Mouse (Mus musculus): ENCODE data around the gene Micu2. TPM values are rescaled to one million over a fixed set of nuclear protein-coding genes. Genes with fewer than 3 reads are reported as not detected.

The Micu2 gene
- polyA plus RNA-seq, 1 experiment from 2014 or later, result 74.1 TPM

DNA sequence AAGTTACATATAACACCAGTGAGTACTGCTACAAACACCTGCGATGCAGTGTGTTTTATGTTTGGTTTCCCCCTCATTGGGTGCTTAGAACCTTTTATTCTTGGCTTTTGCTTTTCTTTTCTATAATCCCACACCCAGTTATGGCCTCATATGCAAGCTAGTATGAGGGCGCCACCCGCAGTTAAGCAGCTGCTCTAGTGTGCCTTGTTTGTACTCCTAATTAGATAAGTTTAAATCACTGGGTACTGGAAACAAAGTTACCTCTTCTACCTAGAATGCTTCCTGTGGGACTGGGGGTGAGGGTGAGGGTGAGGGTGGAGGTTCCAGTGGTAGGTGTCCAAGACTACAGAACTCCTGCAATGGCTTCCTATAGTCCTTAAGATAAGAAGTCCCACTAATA is 2.9 kb downstream of the Micu2 start:
- no peak overlapping the region for H3K4me2 ChIP-seq (ENCODE audit: low read depth, low read length)
- H3K4me3 ChIP-seq (ENCODE audit: low read length), result no peak overlapping the region
- H3K27me3 ChIP-seq (ENCODE audit: control insufficient read depth, insufficient read depth, low read depth, low read length), result no peaks in the 10 kb centered on the region
- peaks cover 2% of the 10 kb centered on the region; the same call in 1 of the 2 replicates for H3K9me3 ChIP-seq (ENCODE audit: control insufficient read depth, low read length)
- H3K36me3 ChIP-seq (ENCODE audit: control insufficient read depth, insufficient read depth, low read length), result peaks cover 5% of the 10 kb centered on the region; the same call in 1 of the 2 replicates
- 93% methylated on average over 3 of the region's 3 CpGs for WGBS
- no peak overlapping the region for H3K9ac ChIP-seq (ENCODE audit: low read length)
- no peak overlapping the region for H3K27ac ChIP-seq (ENCODE audit: low read length)
- ATAC-seq (ENCODE audit: low read depth), result no peak
- peaks cover 3% of the 10 kb centered on the region; the same call in 1 of the 2 replicates for H3K4me1 ChIP-seq (replicated peaks; ENCODE audit: control insufficient read depth, insufficient read depth, low read length)

DNA sequence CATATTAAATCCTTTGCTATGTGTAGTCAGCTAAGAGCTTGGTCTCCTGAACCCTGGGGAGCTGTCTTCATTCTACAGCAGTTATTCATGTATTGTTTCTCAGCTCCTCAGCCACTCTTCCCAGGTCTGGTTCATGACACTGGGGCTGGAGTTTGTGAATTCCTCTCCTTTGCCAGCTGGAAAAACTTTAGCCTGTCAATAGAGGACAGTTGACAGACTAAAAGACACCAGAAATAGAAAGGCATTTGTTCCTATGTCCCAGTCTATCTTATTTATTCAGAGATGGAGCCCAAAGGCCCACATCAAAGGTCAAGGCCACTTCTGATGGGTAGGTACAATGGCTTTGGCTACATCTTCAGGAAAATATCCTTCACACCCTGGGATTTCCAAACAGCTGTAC is 7.3 kb downstream of the Micu2 start:
- Histone ChIP-seq H3K9ac (ENCODE audit: low read length) (no peak overlapping the region), H3K4me2 (ENCODE audit: low read depth, low read length) (no peak overlapping the region), H3K4me3 (ENCODE audit: low read length) (no peak overlapping the region), H3K27me3 (ENCODE audit: control insufficient read depth, insufficient read depth, low read depth, low read length) (no peaks in the 10 kb centered on the region), H3K36me3 (ENCODE audit: control insufficient read depth, insufficient read depth, low read length) (peaks cover 13% of the 10 kb centered on the region), H3K9me3 (ENCODE audit: control insufficient read depth, low read length) (peaks cover 9% of the 10 kb centered on the region; the same call in 1 of the 2 replicates), H3K4me1 (replicated peaks; ENCODE audit: control insufficient read depth, insufficient read depth, low read length) (no peaks in the 10 kb centered on the region), H3K27ac (ENCODE audit: low read length) (no peak overlapping the region)
- no peak for ATAC-seq (ENCODE audit: low read depth)

DNA sequence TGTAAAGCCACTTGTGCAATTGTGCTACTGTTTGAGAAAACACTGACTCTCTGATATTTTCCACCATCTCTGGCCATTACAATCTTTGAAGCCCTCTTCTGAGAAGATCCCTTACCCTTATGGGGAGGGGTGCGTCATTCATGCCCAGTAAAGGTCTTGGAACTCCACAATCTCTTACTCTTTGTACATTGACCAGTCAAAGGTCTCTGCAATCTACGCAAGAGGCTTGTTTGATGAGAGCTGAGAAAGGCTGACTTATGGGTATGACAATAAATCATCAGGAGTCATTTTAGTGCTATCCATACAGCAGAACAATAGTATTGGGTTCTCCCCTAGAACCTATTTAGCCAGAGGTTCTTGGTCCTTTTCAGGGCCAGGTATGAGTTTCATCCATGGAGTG is 9.9 kb downstream of the Micu2 start:
- WGBS, result 90% methylated on average over 2 of the region's 2 CpGs
- no peak for ATAC-seq (ENCODE audit: low read depth)

DNA sequence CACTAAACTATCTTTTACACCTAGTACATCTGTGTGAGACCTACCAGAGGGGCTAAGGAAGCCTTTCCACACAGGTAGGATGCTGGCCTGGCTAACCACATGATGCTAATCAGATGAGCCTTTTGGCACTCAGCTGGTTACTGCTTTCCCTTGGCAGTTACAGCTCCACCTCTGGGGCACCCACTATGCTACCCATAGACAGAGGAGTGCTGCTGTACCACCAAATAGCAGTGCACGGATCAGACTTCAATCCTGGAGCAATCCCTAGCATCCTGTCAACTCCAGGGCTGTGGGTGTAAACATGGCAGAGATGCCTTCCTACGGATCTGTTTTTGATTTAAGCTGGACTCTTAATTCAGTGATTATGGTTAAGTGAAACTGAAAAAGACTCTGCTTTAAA is 13.3 kb downstream of the Micu2 start:
- H3K4me1 ChIP-seq (replicated peaks; ENCODE audit: control insufficient read depth, insufficient read depth, low read length), result peaks cover 4% of the 10 kb centered on the region; the same call in 1 of the 2 replicates
- H3K4me2 ChIP-seq (ENCODE audit: low read depth, low read length), result no peak overlapping the region
- H3K4me3 ChIP-seq (ENCODE audit: low read length), result no peak overlapping the region
- H3K9me3 ChIP-seq (ENCODE audit: control insufficient read depth, low read length), result peaks cover 7% of the 10 kb centered on the region; the same call in 1 of the 2 replicates
- H3K27me3 ChIP-seq (ENCODE audit: control insufficient read depth, insufficient read depth, low read depth, low read length), result no peaks in the 10 kb centered on the region
- H3K9ac ChIP-seq (ENCODE audit: low read length), result no peak overlapping the region
- no peak for ATAC-seq (ENCODE audit: low read depth)
- 68% methylated on average over 2 of the region's 2 CpGs for WGBS
- no peak overlapping the region for H3K27ac ChIP-seq (ENCODE audit: low read length)
- H3K36me3 ChIP-seq (ENCODE audit: control insufficient read depth, insufficient read depth, low read length), result peaks cover 7% of the 10 kb centered on the region

More for the DNA sequence above, 9.9 kb downstream of the Micu2 start:
- Histone ChIP-seq H3K4me3 (ENCODE audit: low read length) (no peak overlapping the region), H3K27ac (ENCODE audit: low read length) (no peak overlapping the region), H3K27me3 (ENCODE audit: control insufficient read depth, insufficient read depth, low read depth, low read length) (no peaks in the 10 kb centered on the region), H3K9me3 (ENCODE audit: control insufficient read depth, low read length) (peaks cover 9% of the 10 kb centered on the region; the same call in 1 of the 2 replicates), H3K4me1 (replicated peaks; ENCODE audit: control insufficient read depth, insufficient read depth, low read length) (no peaks in the 10 kb centered on the region), H3K4me2 (ENCODE audit: low read depth, low read length) (no peak overlapping the region), H3K9ac (ENCODE audit: low read length) (no peak overlapping the region), H3K36me3 (ENCODE audit: control insufficient read depth, insufficient read depth, low read length) (peaks cover 13% of the 10 kb centered on the region)

DNA sequence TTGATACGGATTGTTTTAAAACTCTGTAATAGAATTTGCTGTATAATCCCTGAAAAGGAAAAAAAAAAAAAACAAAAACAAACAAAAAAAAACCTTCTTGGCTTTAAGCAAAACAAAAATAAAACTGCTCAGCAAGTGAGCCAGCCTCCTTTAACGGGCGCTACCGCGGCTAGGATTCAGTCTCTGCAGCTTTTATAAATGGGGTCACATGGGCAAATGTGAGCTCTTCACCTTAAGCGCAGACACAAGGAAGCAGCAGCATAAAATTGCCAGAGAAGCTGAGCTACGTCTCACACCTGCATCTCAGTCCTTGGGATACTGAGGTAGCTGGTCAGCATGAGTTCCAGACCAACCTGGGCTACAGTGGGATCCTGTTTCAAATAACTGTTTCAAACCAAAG is 16.6 kb downstream of the Micu2 start:
- Histone ChIP-seq H3K9me3 (ENCODE audit: control insufficient read depth, low read length) (no peaks in the 10 kb centered on the region), H3K36me3 (ENCODE audit: control insufficient read depth, insufficient read depth, low read length) (0 out of 2 replicates have a peak, but pooled peaks cover under 1% of the 10 kb centered on the region), H3K4me3 (ENCODE audit: low read length) (no peak overlapping the region), H3K4me2 (ENCODE audit: low read depth, low read length) (no peak overlapping the region), H3K9ac (ENCODE audit: low read length) (no peak overlapping the region), H3K4me1 (replicated peaks; ENCODE audit: control insufficient read depth, insufficient read depth, low read length) (peaks cover 4% of the 10 kb centered on the region; the same call in 1 of the 2 replicates), H3K27me3 (ENCODE audit: control insufficient read depth, insufficient read depth, low read depth, low read length) (no peaks in the 10 kb centered on the region), H3K27ac (ENCODE audit: low read length) (no peak overlapping the region)
- WGBS, result 49% methylated on average over 7 of the region's 7 CpGs
- no peak for ATAC-seq (ENCODE audit: low read depth)

DNA sequence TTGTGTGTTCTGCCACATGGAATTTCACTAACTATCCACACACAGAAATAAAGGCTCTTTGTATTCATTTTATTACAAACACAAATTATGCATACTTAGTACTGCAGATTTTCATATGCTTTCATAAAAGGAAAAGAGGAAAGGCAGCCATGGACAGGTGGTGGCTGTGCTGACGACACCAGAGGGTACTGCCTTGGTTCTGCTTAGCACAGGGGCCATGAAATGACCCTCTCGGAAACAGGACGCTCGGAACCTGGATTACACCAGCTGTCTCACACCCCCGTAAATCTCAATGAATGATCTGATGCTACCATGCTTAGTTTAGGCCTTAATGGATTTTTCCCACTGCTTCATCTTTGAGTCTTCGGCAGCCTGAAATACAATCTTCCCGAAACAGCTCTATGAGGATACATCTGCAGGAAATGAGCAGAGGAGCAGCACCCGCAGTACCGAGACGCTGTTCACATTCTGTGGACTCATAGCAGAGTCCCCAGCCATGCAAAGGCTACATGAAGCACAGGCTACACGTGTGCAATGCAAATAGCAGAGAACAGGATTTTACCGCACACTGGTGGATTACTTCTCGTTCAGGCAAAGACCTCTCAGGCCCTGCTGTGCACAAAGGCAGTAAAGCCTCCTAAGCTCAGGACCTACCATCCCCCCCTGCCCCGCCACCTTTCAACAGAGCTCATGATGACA is 17.2 kb downstream of the Micu2 start:
- no peak overlapping the region for H3K27ac ChIP-seq (ENCODE audit: low read length)
- no peaks in the 10 kb centered on the region for H3K36me3 ChIP-seq (ENCODE audit: control insufficient read depth, insufficient read depth, low read length)
- H3K27me3 ChIP-seq (ENCODE audit: control insufficient read depth, insufficient read depth, low read depth, low read length), result no peaks in the 10 kb centered on the region
- ATAC-seq (ENCODE audit: low read depth), result no peak
- peaks cover 4% of the 10 kb centered on the region; the same call in 1 of the 2 replicates for H3K4me1 ChIP-seq (replicated peaks; ENCODE audit: control insufficient read depth, insufficient read depth, low read length)
- H3K9ac ChIP-seq (ENCODE audit: low read length), result no peak overlapping the region
- H3K4me2 ChIP-seq (ENCODE audit: low read depth, low read length), result no peak overlapping the region
- 43% methylated on average over 14 of the region's 14 CpGs for WGBS
- no peaks in the 10 kb centered on the region for H3K9me3 ChIP-seq (ENCODE audit: control insufficient read depth, low read length)
- H3K4me3 ChIP-seq (ENCODE audit: low read length), result no peak overlapping the region

DNA sequence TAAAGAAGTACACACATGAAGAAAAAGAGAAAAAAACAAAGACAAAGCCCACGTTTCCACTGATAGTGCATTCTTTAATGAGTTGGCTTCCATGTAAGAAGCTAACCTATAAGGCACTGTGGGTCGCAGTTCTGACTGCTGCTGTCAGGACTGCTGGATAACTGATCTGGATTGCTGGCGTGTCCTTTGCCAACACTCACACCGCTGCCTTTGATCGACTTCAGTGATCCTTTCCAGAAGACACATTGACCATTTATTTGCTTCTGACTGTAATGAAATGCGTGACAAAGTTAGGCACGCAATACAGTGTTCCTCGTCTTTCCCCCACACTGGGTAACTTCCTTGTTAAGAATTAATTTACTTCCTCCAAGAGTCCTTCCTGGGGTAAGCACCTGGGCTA is 18.3 kb downstream of the Micu2 start:
- Histone ChIP-seq H3K4me3 (ENCODE audit: low read length) (no peak overlapping the region), H3K9me3 (ENCODE audit: control insufficient read depth, low read length) (no peaks in the 10 kb centered on the region), H3K27me3 (ENCODE audit: control insufficient read depth, insufficient read depth, low read depth, low read length) (no peaks in the 10 kb centered on the region), H3K4me2 (ENCODE audit: low read depth, low read length) (no peak overlapping the region), H3K36me3 (ENCODE audit: control insufficient read depth, insufficient read depth, low read length) (no peaks in the 10 kb centered on the region), H3K4me1 (replicated peaks; ENCODE audit: control insufficient read depth, insufficient read depth, low read length) (peaks cover 4% of the 10 kb centered on the region; the same call in 1 of the 2 replicates), H3K27ac (ENCODE audit: low read length) (no peak overlapping the region), H3K9ac (ENCODE audit: low read length) (no peak overlapping the region)
- ATAC-seq (ENCODE audit: low read depth), result no peak
- WGBS, result 72% methylated on average over 8 of the region's 8 CpGs

DNA sequence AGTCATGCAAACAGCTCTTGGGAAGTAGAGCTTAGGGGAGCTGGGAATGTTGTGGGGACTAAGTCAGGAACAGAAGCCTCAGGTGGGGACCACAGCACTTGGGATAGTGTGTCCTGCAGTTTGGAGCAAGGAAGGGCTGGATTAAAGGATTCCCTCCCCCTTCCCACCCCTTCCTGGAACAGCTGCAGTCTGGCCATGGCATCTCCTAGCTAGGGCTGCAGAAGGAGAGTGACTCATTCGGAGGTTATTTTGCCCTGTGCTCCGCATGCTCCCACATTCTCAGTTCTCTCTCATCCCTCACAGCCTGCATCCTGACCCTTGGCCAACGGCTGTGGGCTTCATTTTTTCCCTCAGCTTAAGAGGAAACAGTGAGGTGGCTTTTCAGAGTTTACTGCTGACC is 18.9 kb downstream of the Micu2 start:
- Histone ChIP-seq H3K4me3 (ENCODE audit: low read length) (no peak overlapping the region), H3K4me1 (replicated peaks; ENCODE audit: control insufficient read depth, insufficient read depth, low read length) (peaks cover 4% of the 10 kb centered on the region; the same call in 1 of the 2 replicates), H3K27ac (ENCODE audit: low read length) (no peak overlapping the region), H3K4me2 (ENCODE audit: low read depth, low read length) (no peak overlapping the region), H3K27me3 (ENCODE audit: control insufficient read depth, insufficient read depth, low read depth, low read length) (no peaks in the 10 kb centered on the region), H3K9ac (ENCODE audit: low read length) (no peak overlapping the region), H3K9me3 (ENCODE audit: control insufficient read depth, low read length) (no peaks in the 10 kb centered on the region), H3K36me3 (ENCODE audit: control insufficient read depth, insufficient read depth, low read length) (no peaks in the 10 kb centered on the region)
- no peak for ATAC-seq (ENCODE audit: low read depth)
- WGBS, result 29% methylated on average over 3 of the region's 3 CpGs

DNA sequence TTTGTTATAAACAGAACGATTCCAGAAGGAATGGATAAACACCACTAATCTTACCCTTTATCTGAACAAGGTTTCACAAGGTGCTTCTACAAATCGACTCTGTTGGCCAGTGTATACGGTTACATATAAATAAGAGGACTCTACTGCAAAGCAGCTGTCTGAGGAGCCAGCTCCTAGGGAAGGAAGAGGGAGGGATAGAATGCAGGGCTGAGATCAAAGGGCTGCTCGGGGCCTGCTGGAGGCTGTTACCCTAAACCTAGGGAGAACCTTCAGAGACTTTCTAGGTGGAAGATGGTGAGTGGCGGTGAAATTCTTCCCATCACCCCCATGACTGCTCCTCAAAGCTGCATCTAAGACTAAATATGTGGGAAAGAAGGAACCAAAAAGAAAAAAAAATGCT is 20.9 kb downstream of the Micu2 start:
- Histone ChIP-seq H3K9me3 (ENCODE audit: control insufficient read depth, low read length) (no peaks in the 10 kb centered on the region), H3K9ac (ENCODE audit: low read length) (no peak overlapping the region), H3K27ac (ENCODE audit: low read length) (no peak overlapping the region), H3K27me3 (ENCODE audit: control insufficient read depth, insufficient read depth, low read depth, low read length) (no peaks in the 10 kb centered on the region), H3K36me3 (ENCODE audit: control insufficient read depth, insufficient read depth, low read length) (no peaks in the 10 kb centered on the region), H3K4me2 (ENCODE audit: low read depth, low read length) (no peak overlapping the region), H3K4me3 (ENCODE audit: low read length) (no peak overlapping the region), H3K4me1 (replicated peaks; ENCODE audit: control insufficient read depth, insufficient read depth, low read length) (peaks cover 4% of the 10 kb centered on the region; the same call in 1 of the 2 replicates)
- WGBS, result 34% methylated on average over 5 of the region's 5 CpGs
- no peak for ATAC-seq (ENCODE audit: low read depth)
